Mouse (Mus musculus): Measurements from ENCODE around the gene Sipa1l3. TPM values are rescaled to one million over a fixed set of nuclear protein-coding genes. Genes with fewer than 3 reads are reported as not detected.

The Sipa1l3 gene
- polyA plus RNA-seq, 1 experiment: 35.4 TPM

DNA sequence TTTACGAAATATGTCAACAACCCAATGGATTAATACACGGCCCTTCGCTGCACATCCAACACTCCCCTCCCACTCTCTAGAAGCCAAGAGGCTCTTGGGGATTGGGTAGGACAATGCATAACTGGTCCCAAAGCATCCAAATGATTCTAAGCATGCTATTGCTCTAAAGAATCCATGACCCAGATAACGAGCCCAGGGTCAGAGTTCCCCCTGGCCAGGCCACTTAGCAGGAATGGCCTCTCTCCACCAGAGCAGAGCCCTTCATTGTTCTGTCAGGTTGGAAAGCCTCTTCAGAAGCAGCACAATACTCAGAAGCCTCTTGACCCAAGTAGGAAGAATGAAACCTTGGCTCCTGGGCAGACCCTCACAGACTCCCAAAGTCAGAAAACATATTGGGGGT, 22.1 kb downstream of the Sipa1l3 start:
- TF ChIP-seq POLR2A (IDR thresholded peaks at IDR 0.05; ENCODE audit: extremely low read depth, insufficient read depth, low read length) (no peak), CTCF (IDR thresholded peaks at IDR 0.05; ENCODE audit: extremely low read depth, insufficient read depth, low read length) (no peak)
- no peak overlapping the region for H3K4me3 ChIP-seq (ENCODE audit: insufficient read depth, low read length)
- H3K27ac ChIP-seq (ENCODE audit: insufficient read depth, low read length): no peak overlapping the region
- H3K4me1 ChIP-seq (ENCODE audit: control insufficient read depth, insufficient read depth, low read length): no peaks in the 10 kb centered on the region; the same call in none of the 2 replicates

DNA sequence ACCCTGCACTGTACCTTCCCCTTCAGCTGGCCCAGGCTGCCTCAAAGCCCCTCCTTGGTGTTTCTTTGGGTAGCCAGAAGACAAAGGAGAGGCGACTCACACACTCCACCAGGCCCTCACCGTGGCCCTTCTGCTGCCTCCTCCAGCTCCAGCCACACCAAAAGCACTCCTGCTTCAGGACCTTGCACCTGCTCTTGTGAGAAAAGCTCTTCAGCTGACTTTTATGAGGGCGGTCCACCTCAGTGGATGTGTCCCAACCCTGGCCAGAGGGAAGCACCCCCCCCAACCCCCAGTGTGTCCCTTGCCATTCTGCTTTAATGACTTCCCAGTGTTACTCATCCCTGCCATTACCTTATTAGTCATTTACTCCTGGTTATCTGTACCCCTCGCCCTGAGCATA, 22.6 kb downstream of the Sipa1l3 start:
- no peak overlapping the region for H3K4me3 ChIP-seq (ENCODE audit: insufficient read depth, low read length)
- TF ChIP-seq CTCF (IDR thresholded peaks at IDR 0.05; ENCODE audit: extremely low read depth, insufficient read depth, low read length) (no peak), POLR2A (IDR thresholded peaks at IDR 0.05; ENCODE audit: extremely low read depth, insufficient read depth, low read length) (no peak)
- no peak overlapping the region for H3K27ac ChIP-seq (ENCODE audit: insufficient read depth, low read length)
- no peaks in the 10 kb centered on the region; the same call in none of the 2 replicates for H3K4me1 ChIP-seq (ENCODE audit: control insufficient read depth, insufficient read depth, low read length)

DNA sequence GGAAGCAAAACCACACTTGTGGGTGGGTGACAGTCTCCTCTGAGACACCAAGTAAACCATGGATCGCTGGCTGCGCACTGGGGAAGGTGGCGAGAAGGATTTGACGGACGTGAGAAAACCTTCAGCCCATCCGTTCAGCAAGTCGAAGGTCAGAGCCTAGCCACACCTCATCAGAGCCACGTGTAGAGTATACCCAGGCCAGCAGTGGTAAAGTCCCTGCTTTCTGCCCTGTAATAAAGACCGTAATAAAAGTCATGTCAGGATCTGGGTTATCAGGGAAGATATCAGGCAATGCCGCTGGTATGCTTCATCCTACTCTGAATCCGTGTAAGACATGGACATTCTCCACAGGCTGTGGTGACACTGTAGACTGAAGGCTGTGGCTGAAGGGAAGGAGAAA, 23.6 kb downstream of the Sipa1l3 start:
- no peak overlapping the region for H3K27ac ChIP-seq (ENCODE audit: insufficient read depth, low read length)
- H3K4me3 ChIP-seq (ENCODE audit: insufficient read depth, low read length): no peak overlapping the region
- H3K4me1 ChIP-seq (ENCODE audit: control insufficient read depth, insufficient read depth, low read length): no peaks in the 10 kb centered on the region; the same call in none of the 2 replicates
- TF ChIP-seq POLR2A (IDR thresholded peaks at IDR 0.05; ENCODE audit: extremely low read depth, insufficient read depth, low read length) (no peak), CTCF (IDR thresholded peaks at IDR 0.05; ENCODE audit: extremely low read depth, insufficient read depth, low read length) (no peak)

DNA sequence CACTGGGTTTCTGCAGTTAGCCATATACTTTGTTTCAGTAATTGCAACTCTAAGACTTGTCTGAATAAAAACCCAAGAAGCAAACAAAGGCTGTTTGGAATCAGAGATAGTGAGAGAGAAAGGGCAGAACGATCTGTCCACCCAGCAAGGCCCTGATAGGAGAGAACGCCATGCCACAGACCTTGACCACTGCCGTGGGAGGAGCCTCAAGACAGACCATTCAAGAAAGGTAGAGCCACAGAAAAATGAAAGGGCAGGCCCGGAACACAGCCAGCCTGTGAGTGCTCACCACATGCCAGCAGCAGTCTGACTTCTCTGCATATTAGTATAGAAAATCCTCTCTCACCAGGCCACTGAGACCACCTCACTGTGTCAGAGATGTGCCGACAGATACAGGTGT, 24.4 kb downstream of the Sipa1l3 start:
- Histone ChIP-seq H3K4me3 (ENCODE audit: insufficient read depth, low read length) (no peak overlapping the region), H3K4me1 (ENCODE audit: control insufficient read depth, insufficient read depth, low read length) (no peaks in the 10 kb centered on the region; the same call in none of the 2 replicates), H3K27ac (ENCODE audit: insufficient read depth, low read length) (no peak overlapping the region)
- TF ChIP-seq POLR2A (IDR thresholded peaks at IDR 0.05; ENCODE audit: extremely low read depth, insufficient read depth, low read length): no peak
- TF ChIP-seq CTCF (IDR thresholded peaks at IDR 0.05; ENCODE audit: extremely low read depth, insufficient read depth, low read length): no peak

DNA sequence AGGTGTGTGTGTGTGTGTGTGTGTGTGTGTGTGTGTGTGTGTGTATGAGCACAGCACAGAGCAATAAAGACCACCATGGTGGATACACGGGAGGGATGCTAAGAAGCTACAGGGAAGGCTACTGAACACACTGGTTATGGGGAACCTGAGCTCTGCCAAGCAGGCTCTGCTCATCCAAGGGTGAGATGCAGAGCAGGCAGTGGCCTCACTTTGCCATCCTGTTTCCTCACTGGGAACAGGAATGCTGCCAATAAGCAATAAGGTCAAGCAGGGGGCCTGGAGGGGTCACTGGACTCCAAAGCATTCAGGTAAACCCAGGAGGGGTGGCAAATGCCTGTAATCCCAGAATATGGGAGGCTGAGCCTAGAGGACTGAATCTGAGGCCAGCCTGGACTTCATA, 25.4 kb downstream of the Sipa1l3 start:
- no peak overlapping the region for H3K4me3 ChIP-seq (ENCODE audit: insufficient read depth, low read length)
- H3K4me1 ChIP-seq (ENCODE audit: control insufficient read depth, insufficient read depth, low read length): no peaks in the 10 kb centered on the region; the same call in none of the 2 replicates
- TF ChIP-seq POLR2A (IDR thresholded peaks at IDR 0.05; ENCODE audit: extremely low read depth, insufficient read depth, low read length) (no peak), CTCF (IDR thresholded peaks at IDR 0.05; ENCODE audit: extremely low read depth, insufficient read depth, low read length) (no peak)
- no peak overlapping the region for H3K27ac ChIP-seq (ENCODE audit: insufficient read depth, low read length)

DNA sequence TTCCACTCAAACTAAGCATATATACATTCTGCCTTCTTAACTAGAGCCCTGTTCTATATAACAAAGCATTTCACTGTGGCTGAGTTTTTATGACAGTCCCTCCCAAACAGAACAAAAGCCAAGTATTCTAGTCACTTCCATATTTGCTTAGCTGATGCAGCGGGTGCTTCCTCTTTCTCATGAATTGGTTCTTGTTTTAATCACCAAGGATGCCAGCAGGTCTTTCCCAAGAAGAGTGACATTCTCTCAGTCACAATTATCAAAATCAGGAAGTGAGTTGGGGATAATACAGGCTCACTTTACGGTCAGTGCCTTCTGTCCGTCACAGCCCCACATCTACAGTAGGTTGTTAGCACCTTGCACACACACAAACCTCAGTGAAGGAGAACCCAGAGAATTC, 26.6 kb downstream of the Sipa1l3 start:
- H3K4me3 ChIP-seq (ENCODE audit: insufficient read depth, low read length): no peak overlapping the region

DNA sequence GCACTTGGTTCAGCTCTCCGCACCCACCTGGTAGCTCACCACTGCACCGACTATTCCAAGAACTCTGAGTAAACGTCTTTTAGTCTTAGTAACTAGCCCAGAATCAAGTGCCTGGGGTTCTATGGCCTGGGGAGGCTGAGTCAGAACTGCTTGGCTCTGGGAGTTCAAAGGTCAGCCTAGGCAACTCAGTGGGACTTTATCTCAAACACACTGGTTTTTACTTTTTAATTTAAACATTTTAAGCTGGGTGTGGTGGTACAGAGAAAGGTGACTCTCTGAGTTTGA, 27.0 kb downstream of the Sipa1l3 start:
- H3K4me3 ChIP-seq (ENCODE audit: insufficient read depth, low read length): no peak overlapping the region
- TF ChIP-seq POLR2A (IDR thresholded peaks at IDR 0.05; ENCODE audit: extremely low read depth, insufficient read depth, low read length) (no peak), CTCF (IDR thresholded peaks at IDR 0.05; ENCODE audit: extremely low read depth, insufficient read depth, low read length) (no peak)
- no peaks in the 10 kb centered on the region; the same call in none of the 2 replicates for H3K4me1 ChIP-seq (ENCODE audit: control insufficient read depth, insufficient read depth, low read length)
- H3K27ac ChIP-seq (ENCODE audit: insufficient read depth, low read length): no peak overlapping the region

More for the DNA sequence above, 26.6 kb downstream of the Sipa1l3 start:
- H3K4me1 ChIP-seq (ENCODE audit: control insufficient read depth, insufficient read depth, low read length): no peaks in the 10 kb centered on the region; the same call in none of the 2 replicates
- no peak for TF ChIP-seq CTCF (IDR thresholded peaks at IDR 0.05; ENCODE audit: extremely low read depth, insufficient read depth, low read length)
- no peak for TF ChIP-seq POLR2A (IDR thresholded peaks at IDR 0.05; ENCODE audit: extremely low read depth, insufficient read depth, low read length)
- H3K27ac ChIP-seq (ENCODE audit: insufficient read depth, low read length): no peak overlapping the region

DNA sequence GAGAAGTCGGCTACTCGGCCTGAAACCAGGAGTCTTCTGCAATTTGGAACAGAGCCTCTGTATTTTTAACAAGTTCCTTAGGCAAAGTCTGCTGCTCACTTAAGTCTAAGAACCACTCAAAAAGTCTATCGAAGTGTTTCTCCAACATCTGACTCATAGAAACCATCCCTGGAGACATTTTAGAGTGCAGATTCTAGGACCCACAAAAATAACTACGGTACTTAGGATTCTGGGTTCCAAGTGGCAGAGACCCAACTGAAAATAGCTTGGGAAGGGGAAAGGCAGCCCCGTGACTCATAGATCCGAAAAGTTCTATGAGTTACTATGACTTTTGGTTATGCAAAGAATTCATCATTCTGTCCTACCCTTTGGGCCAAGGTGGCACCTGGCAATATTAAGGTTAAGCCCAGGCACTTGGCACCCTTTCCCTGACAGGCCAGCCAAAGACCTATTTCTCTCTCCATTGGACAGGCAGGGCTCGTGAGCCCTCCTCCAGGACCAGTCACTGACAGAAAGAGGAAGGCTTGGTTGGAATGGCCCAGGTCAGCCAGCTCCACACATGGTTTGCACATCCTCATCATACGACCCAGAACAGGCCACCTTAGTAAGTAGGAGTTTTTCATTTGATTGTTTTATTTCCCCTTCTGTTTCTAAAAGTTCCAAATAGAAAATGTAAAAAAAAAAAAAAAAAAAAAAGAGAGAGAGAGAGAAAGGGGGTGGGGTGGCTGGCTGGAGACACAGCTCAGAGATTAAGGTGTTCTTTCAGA, 27.6 kb downstream of the Sipa1l3 start:
- Histone ChIP-seq H3K4me3 (ENCODE audit: insufficient read depth, low read length) (no peak overlapping the region), H3K27ac (ENCODE audit: insufficient read depth, low read length) (no peak overlapping the region), H3K4me1 (ENCODE audit: control insufficient read depth, insufficient read depth, low read length) (no peaks in the 10 kb centered on the region; the same call in none of the 2 replicates)
- TF ChIP-seq CTCF (IDR thresholded peaks at IDR 0.05; ENCODE audit: extremely low read depth, insufficient read depth, low read length): no peak
- TF ChIP-seq POLR2A (IDR thresholded peaks at IDR 0.05; ENCODE audit: extremely low read depth, insufficient read depth, low read length): no peak

DNA sequence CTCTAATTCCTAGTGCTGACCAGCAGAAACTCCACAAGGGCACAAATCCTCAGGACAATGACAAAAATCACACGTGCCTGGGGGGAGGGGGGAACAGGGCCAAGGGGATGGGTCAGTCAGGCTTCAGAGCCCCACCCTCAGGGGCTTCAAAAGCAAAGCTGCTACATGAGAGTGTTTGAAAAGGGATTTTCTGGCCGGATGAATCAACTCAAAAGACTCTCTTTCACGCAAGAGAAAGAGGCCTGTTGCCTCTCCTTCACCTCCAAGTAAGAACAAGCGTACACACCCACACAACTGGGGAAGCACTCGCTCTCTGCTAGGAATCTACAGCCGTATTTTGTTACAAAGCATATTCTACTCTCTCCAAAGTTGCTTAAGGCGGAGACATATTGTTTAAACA, 28.6 kb downstream of the Sipa1l3 start:
- no peaks in the 10 kb centered on the region; the same call in 1 of the 2 replicates for H3K4me1 ChIP-seq (ENCODE audit: control insufficient read depth, insufficient read depth, low read length)
- TF ChIP-seq POLR2A (IDR thresholded peaks at IDR 0.05; ENCODE audit: extremely low read depth, insufficient read depth, low read length) (no peak), CTCF (IDR thresholded peaks at IDR 0.05; ENCODE audit: extremely low read depth, insufficient read depth, low read length) (no peak)
- H3K27ac ChIP-seq (ENCODE audit: insufficient read depth, low read length): no peak overlapping the region
- no peak overlapping the region for H3K4me3 ChIP-seq (ENCODE audit: insufficient read depth, low read length)

DNA sequence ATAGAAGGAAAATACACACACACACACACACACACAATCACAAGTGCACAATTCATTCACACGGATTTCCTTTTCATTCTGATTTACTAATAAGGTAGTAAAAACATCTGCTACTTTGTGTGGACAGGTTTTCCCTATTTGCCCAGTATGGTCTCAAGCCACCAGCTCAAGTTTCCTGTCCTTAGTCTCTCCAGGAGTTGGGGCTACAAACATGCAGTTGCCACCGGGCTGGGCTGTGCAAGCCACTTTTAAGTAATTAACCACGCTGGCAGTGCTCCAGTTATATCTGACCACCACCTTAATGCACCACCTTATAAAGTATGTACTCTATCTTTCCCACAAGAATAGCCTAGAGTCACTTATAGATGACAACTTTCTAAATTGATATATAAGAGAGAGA, 29.1 kb downstream of the Sipa1l3 start:
- H3K4me3 ChIP-seq (ENCODE audit: insufficient read depth, low read length): no peak overlapping the region
- H3K4me1 ChIP-seq (ENCODE audit: control insufficient read depth, insufficient read depth, low read length): no peaks in the 10 kb centered on the region; the same call in 1 of the 2 replicates
- no peak overlapping the region for H3K27ac ChIP-seq (ENCODE audit: insufficient read depth, low read length)
- TF ChIP-seq POLR2A (IDR thresholded peaks at IDR 0.05; ENCODE audit: extremely low read depth, insufficient read depth, low read length) (no peak), CTCF (IDR thresholded peaks at IDR 0.05; ENCODE audit: extremely low read depth, insufficient read depth, low read length) (no peak)

All from cortical plate, adult 2 months (tissue).